Mouse (Mus musculus) neutrophil, adult 5-6 weeks (primary cell): ENCODE measurements around the gene Tmem198. TPM values are rescaled to one million over a fixed set of nuclear protein-coding genes. Genes with fewer than 3 reads are reported as not detected.

Source experiments
- total RNA-seq: library from RNA; stranded (forward); fragments of 200-1000 nt; gene quantifications from 2 replicates; pipeline ENCODE4 v1.2.3, GENCODE M21; 2017

The Tmem198 gene
- total RNA-seq, 1 experiment from 2014 or later, result 0.35 TPM

Other genes with a start within 250 kb of the Tmem198 start
- not detected in 2 replicates for gene A630095N17Rik, start 247.4 kb upstream of the Tmem198 start, total RNA-seq
- 39.7 and 54.4 TPM in 2 replicates for gene Dnajb2, start 243.1 kb upstream of the Tmem198 start, total RNA-seq
- gene Ptprn, start 215.0 kb upstream of the Tmem198 start, total RNA-seq, result not detected in 2 replicates
- not detected in 2 replicates for gene Resp18, start 201.1 kb upstream of the Tmem198 start, total RNA-seq
- 33.1 and 39.0 TPM in 2 replicates for gene Dnpep, start 161.5 kb upstream of the Tmem198 start, total RNA-seq
- gene Des, start 119.2 kb upstream of the Tmem198 start, total RNA-seq, result not detected in 2 replicates
- not detected in 2 replicates for gene Speg, start 104.2 kb upstream of the Tmem198 start, total RNA-seq
- gene Gmppa, start 43.6 kb upstream of the Tmem198 start, total RNA-seq, result 32.6 and 34.4 TPM in 2 replicates
- gene Asic4, start 29.1 kb upstream of the Tmem198 start, total RNA-seq, result not detected in 2 replicates
- gene Chpf, start 225 bp upstream of the Tmem198 start, total RNA-seq, result 2.5 and 4.1 TPM in 2 replicates
- not detected in 2 replicates for gene Obsl1, start 26.9 kb downstream of the Tmem198 start, total RNA-seq
- not detected in 2 replicates for gene Inha, start 27.5 kb downstream of the Tmem198 start, total RNA-seq
- 57.0 and 72.0 TPM in 2 replicates for gene Stk11ip, start 42.0 kb downstream of the Tmem198 start, total RNA-seq
- gene Slc4a3, start 66.7 kb downstream of the Tmem198 start, total RNA-seq, result not detected in 2 replicates